Mouse (Mus musculus) lung, postnatal 14 days (tissue): ENCODE results near the gene Sf1.

Source experiments
- DNase-seq: peaks from one replicate; pipeline ENCODE4 v3.0.0; 2021

Gene Sf1

DNA sequence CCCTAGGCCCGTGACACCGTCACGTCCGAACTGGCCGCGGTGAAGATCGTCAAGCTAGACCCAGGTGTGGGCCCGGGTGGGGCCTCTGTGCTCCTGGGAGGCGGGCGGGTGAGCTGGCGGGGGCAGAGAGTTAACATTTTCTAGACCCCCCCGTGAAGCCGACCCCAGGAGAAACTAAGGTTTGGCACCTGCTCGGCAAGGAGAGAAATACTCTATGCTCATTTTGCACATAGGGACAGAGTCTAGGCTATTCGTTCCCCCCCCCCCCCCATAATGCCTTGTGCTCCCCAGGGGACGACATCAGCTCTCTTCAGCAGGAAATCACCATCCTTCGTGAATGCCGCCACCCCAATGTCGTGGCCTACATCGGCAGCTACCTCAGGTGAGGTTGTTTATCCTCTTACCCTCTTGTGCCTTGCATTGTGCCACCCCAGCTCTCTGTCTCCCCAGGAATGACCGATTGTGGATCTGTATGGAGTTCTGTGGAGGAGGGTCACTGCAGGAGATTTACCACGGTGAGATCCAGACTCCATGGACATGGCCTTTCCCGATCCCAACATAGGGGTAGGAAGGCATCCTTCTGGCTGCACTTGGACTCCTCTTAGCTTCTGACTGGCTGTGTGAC is 21.9 kb upstream of the Sf1 start:
- DNase-seq, result no peak

DNA sequence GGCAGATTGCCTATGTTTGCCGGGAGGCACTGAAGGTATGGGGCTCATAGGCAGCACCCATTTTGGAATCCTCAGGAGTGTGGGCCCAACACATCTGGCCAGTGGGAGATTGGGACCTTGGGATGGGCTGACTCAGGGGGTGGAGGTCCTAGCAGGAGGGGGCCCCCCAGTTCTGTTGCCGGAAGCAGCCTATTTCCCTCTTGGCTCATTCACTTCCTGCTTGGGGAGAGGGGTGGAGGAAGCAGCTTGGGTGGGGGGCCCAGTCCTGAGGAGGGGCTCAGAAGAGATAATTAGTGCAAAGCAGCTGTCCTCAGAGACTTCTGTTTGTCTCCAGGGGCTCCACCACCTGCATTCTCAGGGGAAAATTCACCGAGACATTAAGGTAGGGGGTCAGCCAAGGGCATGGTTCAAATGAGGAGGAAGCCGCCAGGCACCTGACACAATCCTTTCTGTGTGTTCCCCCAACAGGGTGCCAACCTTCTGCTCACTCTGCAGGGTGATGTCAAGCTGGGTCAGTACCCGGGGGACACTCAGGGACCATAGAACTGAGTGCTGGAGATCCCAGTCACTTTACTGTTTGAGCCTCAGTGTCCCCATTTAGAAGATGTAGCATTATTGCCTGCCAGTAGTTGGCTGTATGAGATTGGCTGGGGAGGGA is 21.1 kb upstream of the Sf1 start:
- no peak for DNase-seq

DNA sequence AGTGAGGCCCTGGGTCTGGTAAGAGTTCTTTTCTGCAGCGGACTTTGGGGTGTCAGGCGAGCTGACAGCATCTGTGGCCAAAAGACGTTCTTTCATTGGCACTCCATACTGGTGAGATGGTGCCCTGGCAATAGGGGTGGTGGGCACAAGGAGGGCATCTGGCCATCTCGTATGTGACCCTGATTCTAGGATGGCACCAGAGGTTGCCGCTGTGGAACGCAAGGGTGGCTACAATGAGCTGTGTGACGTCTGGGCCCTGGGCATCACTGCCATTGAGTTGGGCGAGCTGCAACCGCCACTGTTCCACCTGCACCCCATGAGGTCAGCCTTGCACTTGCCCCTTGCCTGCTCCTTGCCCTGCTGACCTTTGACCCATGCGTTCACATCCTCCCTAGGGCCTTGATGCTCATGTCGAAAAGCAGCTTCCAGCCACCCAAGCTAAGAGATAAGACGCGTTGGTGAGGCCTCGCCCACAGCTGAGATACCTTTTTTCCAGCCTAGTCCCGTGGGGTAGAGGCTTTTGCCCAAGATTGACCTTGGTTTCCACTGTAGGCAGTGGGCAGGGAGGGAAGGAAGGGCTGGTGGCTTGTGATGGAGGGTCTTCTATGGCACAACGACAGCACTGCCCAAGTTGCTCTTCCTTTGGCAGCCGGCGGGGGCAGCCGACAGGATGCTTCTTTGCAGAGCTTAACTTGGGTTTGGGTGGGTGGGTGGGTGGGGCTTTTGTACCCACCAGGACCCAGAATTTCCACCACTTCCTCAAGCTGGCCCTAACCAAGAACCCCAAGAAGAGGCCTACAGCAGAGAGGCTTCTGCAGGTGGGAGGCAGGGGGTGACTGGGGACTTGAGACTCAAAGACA is 20.2 kb upstream of the Sf1 start:
- no peak for DNase-seq

DNA sequence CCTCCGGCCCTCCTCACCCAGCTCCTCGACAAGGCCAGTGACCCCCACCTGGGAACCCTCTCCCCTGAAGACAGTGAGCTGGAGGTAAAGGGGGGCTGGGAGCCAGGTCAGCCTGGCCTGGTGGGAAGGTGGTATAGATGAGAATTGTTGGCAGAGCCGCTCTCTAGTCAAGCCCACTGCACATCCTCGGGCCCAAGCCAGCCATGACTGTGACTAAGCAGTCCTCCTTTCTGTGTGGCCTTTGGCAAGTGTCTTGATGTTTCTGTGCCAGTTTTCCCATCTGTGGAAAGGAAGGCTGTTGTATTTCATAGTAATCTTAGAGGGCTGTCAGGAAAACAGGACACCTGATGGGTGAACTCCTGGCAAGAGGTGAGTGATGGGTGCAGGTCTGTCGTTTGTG is 19.5 kb upstream of the Sf1 start:
- no peak for DNase-seq

DNA sequence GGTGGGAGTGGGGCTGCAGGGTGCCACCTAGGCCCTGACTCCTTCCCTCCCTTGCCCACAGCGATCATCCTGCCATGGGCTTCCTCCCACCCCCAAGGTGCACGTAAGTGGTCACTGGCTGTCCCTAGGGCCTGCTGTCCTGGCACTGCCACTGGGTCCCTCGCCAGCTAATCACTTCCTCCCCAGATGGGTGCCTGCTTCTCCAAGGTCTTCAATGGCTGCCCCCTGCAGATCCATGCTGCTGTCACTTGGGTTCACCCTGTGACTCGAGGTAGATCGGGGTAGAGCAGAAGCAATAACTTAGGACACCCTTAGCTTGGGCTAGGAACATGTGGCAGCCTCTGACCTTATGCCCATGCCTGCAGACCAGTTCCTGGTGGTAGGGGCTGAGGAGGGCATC is 17.5 kb upstream of the Sf1 start:
- DNase-seq, result no peak

DNA sequence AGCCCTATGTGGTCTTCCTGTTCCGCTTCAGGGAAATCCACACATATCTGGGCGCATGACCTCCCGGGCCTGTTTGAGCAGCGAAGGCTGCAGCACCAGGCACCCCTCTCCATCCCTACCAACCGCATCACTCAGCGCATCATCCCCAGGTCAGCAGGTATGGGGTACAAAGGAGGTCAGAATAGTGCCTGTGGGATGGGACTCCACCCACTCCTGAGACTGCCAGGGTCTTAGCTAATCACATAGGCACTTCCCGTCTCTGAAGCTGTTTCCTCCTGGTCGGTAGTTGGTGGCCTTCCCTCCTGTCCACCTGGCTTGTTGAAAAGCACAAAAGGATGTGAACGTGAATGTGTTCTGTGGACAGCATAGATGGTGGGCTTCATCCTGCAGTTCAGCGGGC is 16.8 kb upstream of the Sf1 start:
- DNase-seq, result no peak

DNA sequence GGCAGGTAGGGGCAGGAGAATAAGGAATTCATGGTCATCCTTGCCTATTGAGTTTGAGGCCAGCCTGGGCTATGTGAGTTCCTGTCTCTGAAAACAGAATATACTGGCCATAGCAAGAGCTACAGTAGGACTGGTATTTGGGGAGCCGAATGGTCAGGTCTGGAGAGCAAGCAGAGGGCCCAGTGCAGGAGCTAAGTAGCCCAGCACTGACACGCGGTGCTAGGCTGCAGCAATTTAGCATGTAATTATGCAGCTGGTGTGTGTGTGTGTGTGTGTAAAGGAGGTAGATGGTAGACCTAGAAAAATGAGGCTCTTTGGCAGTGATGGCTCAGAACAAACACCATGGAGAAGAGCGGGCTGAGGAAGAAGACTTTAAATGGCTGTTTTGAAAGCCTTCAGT is 15.9 kb upstream of the Sf1 start:
- no peak for DNase-seq

DNA sequence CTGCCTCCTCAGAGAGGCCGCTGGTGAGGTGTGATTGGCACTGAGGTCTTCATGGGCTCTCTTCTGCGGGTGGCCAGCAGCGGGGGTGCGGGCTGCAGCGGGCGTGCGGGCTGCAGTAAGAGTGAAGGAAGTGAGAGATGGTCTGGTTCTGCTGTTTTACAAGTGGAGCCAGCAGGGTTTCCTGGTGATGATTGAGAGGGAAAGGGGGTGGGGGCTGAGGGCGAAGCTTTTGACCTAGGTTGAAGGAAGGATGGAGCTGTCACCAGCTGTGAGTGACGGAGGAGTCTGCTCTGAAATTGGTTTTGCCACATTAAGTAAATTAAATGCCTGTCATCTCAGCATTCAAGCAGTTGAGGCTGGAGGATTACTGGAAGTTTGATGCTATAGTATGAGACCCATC is 14.8 kb upstream of the Sf1 start:
- no peak for DNase-seq

DNA sequence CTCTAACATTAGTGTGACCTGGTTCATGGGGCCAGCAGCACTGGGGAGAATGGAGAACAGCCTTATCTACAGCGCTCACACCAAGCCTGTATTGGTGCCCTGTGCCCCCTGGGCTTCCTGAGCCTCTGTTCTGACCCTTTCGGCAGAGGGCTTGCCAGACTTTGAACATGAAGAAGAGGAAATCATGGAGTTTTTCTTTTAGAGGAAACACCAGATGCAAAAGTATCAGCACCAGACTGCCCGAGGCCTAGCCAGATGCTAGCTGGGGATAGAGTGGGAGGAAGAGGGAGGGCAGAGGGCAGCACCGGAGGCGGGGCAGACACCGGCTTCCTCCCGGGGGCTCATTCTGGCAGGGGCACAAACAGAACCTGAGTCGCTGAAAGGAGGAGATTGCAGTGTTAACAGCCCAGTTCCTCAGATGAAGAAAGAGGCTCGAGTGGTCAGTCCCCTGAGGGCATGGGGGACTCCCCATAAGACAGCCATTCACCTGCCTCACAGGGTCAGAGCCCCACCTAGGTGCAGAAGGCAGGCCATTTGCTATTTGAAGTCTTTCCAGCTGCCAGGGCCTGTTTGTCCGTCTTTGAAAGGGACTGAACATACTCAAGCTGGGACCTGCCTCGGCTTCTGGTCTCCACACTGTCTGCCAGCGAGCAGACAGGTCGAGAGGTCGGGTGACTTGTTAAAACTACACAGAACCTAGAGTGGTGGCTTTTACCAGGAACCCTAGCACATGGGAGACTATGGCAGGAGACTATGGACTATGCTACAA is 14.1 kb upstream of the Sf1 start:
- DNase-seq, result no peak

DNA sequence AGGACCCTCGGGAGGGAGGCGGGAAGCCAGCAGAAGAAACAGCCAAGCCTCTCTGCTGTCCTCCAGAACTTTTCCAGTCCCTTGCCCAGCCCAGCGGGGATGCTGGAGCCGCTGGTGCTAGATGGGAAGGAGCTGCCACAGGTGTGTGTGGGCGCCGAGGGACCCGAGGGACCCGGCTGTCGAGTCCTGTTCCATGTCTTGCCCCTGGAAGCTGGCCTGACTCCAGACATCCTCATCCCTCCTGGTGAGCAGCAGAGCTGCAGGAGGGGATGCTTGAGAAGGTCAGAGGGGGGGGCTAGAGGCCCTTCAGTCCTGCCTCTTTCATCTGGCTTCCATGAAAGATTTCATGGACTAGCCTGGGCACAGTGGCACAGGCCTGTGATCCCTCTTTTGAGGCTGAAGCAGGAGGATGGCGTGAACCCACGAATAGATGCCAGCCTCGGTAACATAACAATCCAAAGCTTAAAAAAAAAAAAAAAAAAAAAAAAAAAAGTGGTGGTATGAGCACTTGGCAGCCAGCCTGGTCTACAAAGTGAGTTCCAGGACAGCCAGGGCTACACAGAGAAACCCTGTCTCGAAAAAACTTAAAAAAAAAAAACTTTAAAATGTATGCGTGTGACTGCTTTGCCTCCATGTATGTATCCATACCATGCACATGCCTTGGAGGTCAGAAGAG is 11.9 kb upstream of the Sf1 start:
- DNase-seq, result no peak

DNA sequence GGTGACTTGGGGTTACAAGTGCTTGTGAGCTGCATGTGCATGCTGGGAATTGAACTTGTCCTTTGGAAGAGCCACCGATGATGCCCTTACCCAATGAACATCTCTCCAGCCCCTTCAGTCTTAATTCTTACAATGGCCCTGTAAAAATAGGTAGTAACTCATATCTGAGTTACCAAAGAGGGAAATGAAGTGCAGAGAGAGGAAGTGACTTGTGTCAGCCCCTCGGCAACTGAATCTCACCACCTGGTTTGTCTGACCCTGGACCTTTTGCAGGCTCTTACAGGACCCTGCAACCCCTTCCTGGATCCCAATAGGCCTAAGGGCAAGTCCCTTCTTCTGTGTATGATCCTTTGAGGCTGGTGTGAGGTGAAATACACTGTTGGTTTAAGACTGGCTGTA is 11.4 kb upstream of the Sf1 start:
- DNase-seq, result no peak

DNA sequence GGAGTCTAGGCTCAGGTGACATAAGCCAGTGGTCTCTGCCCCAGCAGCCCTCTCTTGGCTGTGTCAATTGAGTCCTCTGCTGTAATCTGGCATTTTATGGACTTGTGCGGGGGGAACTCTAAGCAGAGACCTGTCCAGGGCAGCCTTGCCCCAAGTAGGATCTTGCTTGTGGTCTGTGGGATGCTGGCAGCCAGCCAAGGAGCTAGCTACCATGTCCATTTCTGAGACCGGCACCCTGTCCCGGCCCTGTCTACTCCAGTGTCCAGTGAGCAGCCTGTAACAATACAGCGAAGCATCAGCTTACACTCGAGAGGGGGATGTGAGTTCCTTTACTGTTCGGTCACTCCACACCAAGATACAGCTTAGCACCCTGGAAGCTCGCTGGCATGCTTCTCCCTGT is 9.5 kb upstream of the Sf1 start:
- no peak for DNase-seq

DNA sequence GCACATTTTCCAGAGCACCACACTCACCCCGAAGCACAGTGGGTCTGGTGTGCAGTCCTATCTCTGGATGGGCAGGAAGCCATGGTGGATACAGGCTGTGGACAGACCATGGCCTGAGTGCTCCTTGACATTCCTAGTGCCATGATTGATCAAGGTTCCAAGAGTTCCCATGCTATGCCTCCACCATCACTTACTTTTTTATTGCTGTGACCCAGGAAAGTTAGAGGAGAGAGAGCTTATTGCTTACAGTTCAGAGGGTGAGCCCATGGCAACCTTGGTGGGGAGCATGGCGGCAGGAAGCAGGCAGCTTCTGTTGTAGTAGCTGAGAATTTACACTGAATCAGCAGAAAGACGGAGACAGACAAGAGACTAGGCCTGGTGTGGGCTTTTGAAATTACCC is 2.2 kb upstream of the Sf1 start:
- DNase-seq, result no peak

DNA sequence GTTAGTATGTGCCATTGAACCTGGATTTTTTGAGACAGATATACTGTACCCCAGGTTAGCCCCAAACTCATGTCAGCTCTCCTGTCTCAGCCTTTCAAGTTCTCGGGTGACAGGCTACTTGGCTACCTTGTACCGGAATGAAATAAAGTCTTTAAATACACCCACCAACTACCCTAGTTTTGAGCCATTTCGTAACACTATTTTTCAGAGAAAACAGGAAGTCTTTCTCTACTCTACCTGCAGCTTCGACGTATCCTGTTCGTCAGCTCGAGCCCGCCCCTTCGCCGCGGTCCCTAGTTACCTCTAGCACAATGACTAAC is 439 bp upstream of the Sf1 start:
- no peak for DNase-seq

DNA sequence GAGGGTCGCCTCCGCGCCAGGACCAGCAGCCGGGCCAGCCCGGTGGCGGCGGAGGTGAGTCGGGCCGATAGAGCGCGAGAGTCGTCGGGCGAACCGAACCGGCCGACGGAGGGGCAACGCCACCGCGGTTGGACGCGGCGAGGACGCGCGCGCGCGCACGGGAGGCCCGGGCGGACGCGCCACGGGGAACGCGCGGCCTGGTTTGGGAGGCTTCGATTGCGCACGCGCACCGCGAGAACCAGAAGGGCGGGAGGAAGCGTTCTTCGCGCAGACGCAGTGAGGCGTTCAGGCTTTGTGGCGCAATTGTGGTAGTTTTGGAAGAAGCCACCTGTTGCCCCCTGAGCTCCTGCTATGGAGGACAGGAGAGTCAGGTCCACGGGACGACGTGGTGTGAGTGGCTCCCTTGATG is 831 bp downstream of the Sf1 start:
- DNase-seq, result peak; percentile 94

DNA sequence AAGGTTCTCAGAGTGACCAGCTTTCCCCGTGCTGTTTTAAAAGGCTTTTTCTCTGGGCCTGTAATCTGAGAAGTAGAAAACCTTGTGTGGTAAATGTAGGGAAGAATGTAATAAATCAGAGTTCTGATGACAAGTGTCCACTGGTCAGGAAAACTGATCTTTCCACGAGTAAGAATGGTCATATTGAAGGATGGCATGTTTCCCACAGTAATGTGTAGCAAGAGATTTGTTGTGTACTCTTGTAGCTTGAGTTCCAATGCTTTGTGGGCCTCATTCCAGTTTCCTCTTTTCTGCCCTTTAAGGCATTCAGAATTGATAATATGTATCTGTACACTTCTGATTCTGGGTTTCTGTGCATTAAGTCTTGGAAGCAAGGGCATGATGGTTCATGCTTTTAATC is 1.4 kb downstream of the Sf1 start:
- DNase-seq, result no peak

DNA sequence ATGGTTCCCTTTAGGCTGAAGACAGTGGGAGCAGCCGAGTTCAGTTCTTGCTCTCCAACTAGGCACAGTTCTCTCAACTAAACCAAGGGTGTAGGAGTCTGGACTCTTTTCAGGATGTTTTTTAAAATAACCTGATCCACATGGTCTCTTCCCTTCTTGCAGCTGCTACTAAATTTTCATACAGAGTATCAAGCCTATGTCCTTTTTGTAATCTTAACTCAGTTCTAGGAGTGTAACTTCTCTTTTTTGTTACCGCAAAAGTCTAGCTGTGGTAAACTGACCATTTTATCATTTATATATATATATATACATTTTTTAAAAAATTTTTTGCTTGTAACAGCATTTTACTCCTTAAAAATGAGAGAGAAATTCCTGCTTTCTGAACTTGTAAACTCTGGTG is 6.7 kb downstream of the Sf1 start:
- DNase-seq, result no peak

DNA sequence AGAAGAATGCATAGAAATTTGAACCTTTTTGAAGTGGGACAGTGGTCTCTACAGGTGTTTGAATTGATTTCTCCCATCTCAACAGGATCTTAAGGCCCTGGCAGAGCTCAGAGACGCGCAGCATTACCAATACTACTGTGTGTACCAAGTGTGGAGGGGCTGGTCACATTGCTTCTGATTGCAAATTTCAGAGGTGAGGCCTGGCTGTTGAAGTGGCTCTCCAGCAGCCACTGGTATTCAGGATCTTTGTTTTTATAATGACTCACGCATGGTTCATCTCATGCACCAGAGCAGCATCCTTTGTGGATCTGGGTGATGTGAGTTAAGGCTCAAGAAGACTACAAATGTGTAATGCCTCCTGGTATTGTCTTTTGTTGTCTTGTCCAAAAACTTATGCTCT is 8.9 kb downstream of the Sf1 start:
- DNase-seq, result no peak

DNA sequence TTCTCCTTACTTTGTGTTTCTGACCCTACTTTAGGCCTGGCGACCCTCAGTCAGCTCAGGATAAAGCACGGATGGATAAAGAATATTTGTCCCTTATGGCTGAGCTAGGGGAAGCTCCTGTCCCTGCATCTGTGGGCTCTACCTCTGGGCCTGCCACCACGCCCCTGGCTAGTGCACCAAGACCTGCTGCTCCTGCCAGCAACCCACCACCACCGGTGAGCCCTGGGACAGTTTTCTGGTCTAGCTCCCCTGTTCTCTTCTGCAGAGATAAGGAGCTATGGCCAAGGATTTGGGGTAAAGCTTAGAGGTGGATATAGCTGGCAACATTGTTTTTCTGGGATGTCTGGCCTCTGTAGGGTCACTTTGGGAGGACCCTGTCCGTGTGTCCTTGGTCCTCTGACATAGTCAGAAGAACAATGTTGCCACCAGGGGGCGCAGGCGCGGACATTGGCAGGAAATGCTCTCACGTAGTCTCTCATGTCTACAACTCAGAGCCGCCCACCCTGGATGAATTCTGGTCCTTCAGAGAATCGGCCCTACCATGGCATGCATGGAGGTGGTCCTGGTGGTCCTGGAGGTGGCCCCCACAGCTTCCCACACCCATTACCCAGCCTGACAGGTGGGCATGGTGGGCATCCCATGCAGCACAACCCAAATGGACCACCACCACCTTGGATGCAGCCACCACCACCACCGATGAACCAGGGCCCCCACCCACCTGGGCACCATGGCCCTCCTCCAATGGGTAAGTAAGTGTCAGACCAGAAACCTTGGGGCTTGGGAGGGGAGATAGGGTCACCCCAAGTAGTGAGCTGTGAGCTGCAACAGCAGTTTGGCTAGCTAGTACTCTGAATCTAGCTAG is 10.3 kb downstream of the Sf1 start:
- DNase-seq, result peak; percentile 93

DNA sequence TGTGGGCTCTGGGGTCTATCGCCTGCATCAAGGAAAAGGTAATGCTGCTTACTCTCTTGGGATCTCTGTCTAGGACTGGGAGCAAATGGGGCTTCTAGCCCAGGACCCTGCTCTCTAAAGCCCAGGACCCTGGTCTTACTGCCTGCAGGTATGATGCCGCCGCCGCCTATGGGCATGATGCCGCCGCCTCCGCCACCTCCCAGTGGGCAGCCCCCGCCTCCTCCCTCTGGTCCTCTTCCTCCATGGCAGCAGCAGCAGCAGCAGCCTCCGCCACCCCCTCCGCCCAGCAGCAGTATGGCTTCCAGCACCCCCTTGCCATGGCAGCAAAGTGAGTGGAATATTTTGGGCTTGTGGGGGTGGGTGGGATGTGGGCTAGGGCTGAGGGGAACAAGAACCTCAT is 11.1 kb downstream of the Sf1 start:
- no peak for DNase-seq

DNA sequence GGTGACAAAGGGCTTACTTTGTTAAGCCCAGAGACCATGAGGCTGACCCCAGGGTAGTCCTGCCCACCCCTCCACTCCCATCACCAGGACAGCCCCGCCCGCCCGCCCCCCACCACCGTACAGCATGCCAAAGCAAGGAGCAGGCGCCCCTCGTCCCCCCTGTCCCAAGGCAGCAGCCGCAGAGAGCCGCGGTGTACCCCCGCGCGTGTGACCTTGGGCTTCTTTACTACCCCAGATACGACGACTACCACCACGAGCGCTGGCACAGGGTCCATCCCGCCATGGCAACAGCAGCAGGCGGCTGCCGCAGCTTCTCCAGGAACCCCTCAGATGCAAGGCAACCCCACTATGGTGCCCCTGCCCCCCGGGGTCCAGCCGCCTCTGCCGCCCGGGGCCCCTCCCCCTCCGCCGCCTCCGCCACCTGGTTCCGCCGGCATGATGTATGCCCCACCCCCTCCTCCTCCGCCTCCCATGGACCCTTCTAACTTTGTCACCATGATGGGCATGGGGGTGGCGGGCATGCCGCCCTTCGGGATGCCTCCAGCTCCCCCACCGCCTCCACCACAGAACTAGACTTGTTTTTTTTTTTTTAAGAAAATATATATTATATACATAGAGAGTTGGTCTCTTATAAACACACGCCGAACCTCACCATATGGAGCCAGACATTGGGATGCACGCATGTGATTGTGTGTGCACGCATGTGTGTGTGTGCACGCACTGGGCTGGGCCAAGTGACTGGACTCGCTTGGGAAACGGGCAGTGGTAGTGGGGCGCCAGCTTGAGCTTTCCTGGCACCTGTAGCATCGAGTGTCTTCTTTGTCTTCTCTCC is 12.1 kb downstream of the Sf1 start:
- DNase-seq, result no peak
